Mouse (Mus musculus): Measurements from ENCODE around the gene Ttbk1. TPM values are rescaled to one million over a fixed set of nuclear protein-coding genes. Genes with fewer than 3 reads are reported as not detected.

Gene Ttbk1
- total RNA-seq, 2 experiments from 2014 or later = 0.96 to 1.0 TPM

DNA sequence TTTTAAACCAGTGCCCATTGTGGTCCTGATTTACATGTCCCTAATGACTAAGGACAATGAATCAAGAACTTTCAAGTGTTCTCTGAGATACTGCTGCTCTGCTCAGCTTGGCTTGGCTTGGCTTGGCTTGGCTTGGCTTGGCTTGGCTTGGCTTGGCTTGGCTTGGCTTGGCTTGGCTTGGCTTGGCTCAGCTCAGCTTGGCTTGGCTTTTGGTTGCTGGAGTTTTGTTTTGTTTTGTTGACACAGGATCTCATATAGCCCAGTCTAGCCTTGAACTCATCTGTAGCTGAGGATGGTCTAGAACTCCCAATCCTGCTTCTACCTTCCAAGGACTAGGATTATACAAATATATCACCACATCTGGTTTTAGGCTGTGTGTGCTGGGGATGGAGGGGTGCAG lies 61.0 kb downstream of the Ttbk1 start:
- no peak for DNase-seq (ENCODE audit: low spot score in 2 of 2)

GRCm38 (mm10) chr17:46419717-46420116 lies 67.8 kb downstream of the Ttbk1 start:
- DNase-seq (ENCODE audit: low spot score in 2 of 2) = no peak

DNA sequence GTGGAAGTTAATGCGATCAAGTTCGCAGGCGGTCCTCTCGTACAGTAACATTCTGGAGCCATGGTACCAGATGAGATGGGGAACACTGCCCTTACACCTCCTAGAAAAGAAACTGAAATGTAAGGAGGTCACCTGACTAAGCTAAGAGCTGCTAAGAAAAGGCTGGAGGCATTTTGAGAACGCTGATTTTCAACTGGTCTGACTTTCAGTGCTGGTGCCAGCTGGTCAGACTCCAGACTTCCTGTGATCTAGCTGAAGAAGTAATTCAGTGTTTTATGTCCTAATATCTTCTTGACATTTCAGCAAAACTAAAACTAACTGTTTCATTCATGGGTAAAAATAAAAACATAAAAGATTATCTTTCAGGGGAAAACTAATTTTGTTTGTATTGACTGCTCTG lies 68.8 kb downstream of the Ttbk1 start:
- no peak for DNase-seq (ENCODE audit: low spot score in 2 of 2)

- DNase-seq (ENCODE audit: low spot score in 2 of 2) = no peak
These were observed 79.0 kb downstream of the Ttbk1 start for GRCm38 (mm10) chr17:46408478-46408877.

DNA sequence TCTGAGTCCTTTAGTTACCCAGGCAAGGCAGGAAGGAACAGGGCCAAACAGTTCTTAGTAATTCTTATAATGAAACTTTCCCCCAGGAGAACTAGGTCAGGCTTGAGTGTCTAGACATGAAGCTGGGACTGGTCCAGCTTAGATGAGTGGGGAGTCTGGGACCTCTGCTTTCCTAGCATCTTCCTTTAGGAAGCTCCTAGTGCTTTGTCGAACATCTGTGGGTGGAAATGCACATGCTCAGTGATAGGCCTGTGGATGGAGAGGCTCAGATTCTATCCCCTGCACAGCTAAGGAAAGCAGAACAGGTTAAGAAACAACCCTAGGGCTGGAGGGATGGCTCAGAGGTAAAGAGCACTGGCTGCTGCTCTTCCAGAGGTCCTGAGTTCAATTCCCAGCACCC lies 92.8 kb downstream of the Ttbk1 start:
- DNase-seq (ENCODE audit: low spot score in 2 of 2) = no peak

- DNase-seq (ENCODE audit: low spot score in 2 of 2) = peak; percentile 8 to 31
These were observed 94.5 kb downstream of the Ttbk1 start for GRCm38 (mm10) chr17:46393012-46393411.

Other genes starting within 250 kb of the Ttbk1 start
- gene Polr1c, start 239.6 kb downstream of the Ttbk1 start, total RNA-seq (2021) = 100 to 1,000 TPM in 1 of 2 experiments, 10 to 100 TPM in 1; 68.6 to 122 TPM
- 100 to 1,000 TPM; 121 to 185 TPM for gene Yipf3, start 239.6 kb downstream of the Ttbk1 start, total RNA-seq (2021)
- gene Lrrc73, start 234.1 kb downstream of the Ttbk1 start, total RNA-seq (2021) = 1 to 10 TPM; 6.0 to 7.9 TPM
- gene Tjap1, start 204.6 kb downstream of the Ttbk1 start, total RNA-seq (2021) = 10 to 100 TPM; 41.5 to 52.9 TPM
- under 1 TPM in 1 of 2 experiments, not detected in 1; 0.23 TPM for gene Dlk2, start 190.3 kb downstream of the Ttbk1 start, total RNA-seq (2021)
- gene Abcc10, start 159.3 kb downstream of the Ttbk1 start, total RNA-seq (2021) = 1 to 10 TPM; 6.8 to 7.0 TPM
- 10 to 100 TPM; 18.9 to 25.9 TPM for gene Zfp318, start 103.9 kb downstream of the Ttbk1 start, total RNA-seq (2021)
- gene Crip3, start 58.7 kb downstream of the Ttbk1 start, total RNA-seq (2021) = under 1 TPM; 0.32 to 0.63 TPM
- gene Slc22a7, start 49.2 kb downstream of the Ttbk1 start, total RNA-seq (2021) = not detected
- 1 to 10 TPM; 3.2 to 6.0 TPM for gene Dnph1, start 9.0 kb upstream of the Ttbk1 start, total RNA-seq (2021)
- gene Cul9, start 58.7 kb upstream of the Ttbk1 start, total RNA-seq (2021) = 10 to 100 TPM; 24.8 to 30.1 TPM
- 10 to 100 TPM; 40.8 to 66.6 TPM for gene Srf, start 68.5 kb upstream of the Ttbk1 start, total RNA-seq (2021)
- 1 to 10 TPM; 2.7 to 5.8 TPM for gene Ptk7, start 141.8 kb upstream of the Ttbk1 start, total RNA-seq (2021)
- gene Klc4, start 158.3 kb upstream of the Ttbk1 start, total RNA-seq (2021) = 10 to 100 TPM; 35.8 to 47.6 TPM
- gene Mrpl2, start 158.6 kb upstream of the Ttbk1 start, total RNA-seq (2021) = 10 to 100 TPM; 97.8 to 99.8 TPM
- 10 to 100 TPM; 32.1 to 36.3 TPM for gene Cul7, start 162.7 kb upstream of the Ttbk1 start, total RNA-seq (2021)
- 10 to 100 TPM; 25.9 to 29.8 TPM for gene Rrp36, start 186.7 kb upstream of the Ttbk1 start, total RNA-seq (2021)
- gene Mea1, start 191.1 kb upstream of the Ttbk1 start, total RNA-seq (2021) = 100 to 1,000 TPM; 100 to 107 TPM
- 10 to 100 TPM; 47.6 to 69.9 TPM for gene Klhdc3, start 193.2 kb upstream of the Ttbk1 start, total RNA-seq (2021)
- 10 to 100 TPM; 40.2 to 46.5 TPM for gene Ppp2r5d, start 217.4 kb upstream of the Ttbk1 start, total RNA-seq (2021)
- gene Pex6, start 223.8 kb upstream of the Ttbk1 start, total RNA-seq (2021) = 10 to 100 TPM; 64.1 to 70.7 TPM
- gene Gnmt, start 241.5 kb upstream of the Ttbk1 start, total RNA-seq (2021) = 1 to 10 TPM; 1.2 to 2.0 TPM

Data from adrenal gland, adult 18-20 months (tissue).